Mouse (Mus musculus): Measurements from ENCODE around the gene Car10. TPM values are rescaled to one million over a fixed set of nuclear protein-coding genes. Genes with fewer than 3 reads are reported as not detected.

The Car10 gene
- polyA plus RNA-seq, 1 experiment: not detected

DNA sequence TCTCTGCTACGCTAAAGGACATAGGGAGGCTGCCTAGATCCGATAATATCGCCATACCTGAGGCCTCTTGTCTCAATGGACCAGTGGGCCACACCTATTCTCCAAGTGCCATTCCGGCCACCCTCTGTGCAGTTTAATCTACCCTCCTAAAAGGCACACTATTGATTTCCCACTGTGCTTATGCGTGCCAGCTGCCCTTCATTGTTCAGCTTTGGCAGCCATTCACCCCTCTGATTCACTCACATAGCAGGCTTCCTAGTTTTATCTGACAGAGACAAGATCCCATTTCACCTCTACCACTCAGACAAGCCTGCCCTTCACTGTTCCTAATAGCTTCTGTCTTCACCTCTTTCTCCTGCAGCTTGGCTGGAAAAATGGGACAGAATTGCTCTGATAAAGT is 543.1 kb downstream of the Car10 start:
- DNase-seq (ENCODE audit: low read depth, low spot score): no peak
- WGBS: 82% methylated on average over 5 of the region's 5 CpGs

GRCm38 (mm10) chr11:93642331-93642730 is 544.5 kb downstream of the Car10 start:
- WGBS: 86% methylated on average over 1 of the region's 1 CpGs
- no peak for DNase-seq (ENCODE audit: low read depth, low spot score)

DNA sequence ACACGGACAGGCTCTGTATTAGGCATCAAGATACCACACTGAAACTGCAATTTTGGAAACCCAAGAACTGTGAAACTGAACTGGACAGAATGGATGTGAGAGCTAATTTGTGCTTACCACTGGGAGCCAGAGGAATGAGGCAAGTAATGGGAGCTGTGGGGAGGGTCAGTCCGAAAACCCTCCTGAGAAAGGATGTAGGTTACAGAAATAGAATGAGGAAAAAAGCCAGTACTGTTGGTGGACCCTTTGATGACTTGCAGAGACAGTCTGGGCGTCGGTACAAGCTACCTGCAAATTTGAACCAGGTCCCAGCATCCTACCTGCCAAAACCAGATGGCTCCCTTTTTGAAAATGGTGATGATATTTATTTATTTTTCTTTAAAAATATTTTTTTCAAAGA is 545.2 kb downstream of the Car10 start:
- no peak for DNase-seq (ENCODE audit: low read depth, low spot score)
- 73% methylated on average over 4 of the region's 4 CpGs for WGBS

GRCm38 (mm10) chr11:93643436-93643835 is 545.6 kb downstream of the Car10 start:
- 93% methylated on average over 9 of the region's 9 CpGs for WGBS
- DNase-seq (ENCODE audit: low read depth, low spot score): no peak

GRCm38 (mm10) chr11:93646216-93646615 is 548.4 kb downstream of the Car10 start:
- DNase-seq (ENCODE audit: low read depth, low spot score): no peak
- 84% methylated on average over 3 of the region's 3 CpGs for WGBS

Data from large intestine, adult 2 months (tissue).